Mouse (Mus musculus) CH12.LX (cell line): ENCODE measurements at regions not wholly inside any gene's neighbourhood (a gene's known extent, or its start where the extent isn't known, plus 50 kb on each side); places are given as distances from the start of the nearest gene placed in this dataset.

Experiments
- DNase-seq: peaks from one replicate; pipeline ENCODE4 v3.0.0-alpha.2; 2013; ENCODE audit errors: extremely low read depth
- H3K27ac ChIP-seq: 2 replicates; pipeline ENCODE4 v1.5.1; 2012; ENCODE audit warnings: low read depth, mild to moderate bottlenecking, control low read depth, moderate library complexity; ENCODE audit not compliant: insufficient read depth
- H3K27me3 ChIP-seq: replicated peaks from 2 replicates; pipeline ENCODE3; 2012; ENCODE audit warnings: inconsistent platforms
- H3K36me3 ChIP-seq, 2 experiments: replicated peaks in 1 of 2; 2 replicates each; pipeline versions ENCODE3 to v1.6.1; 2012; ENCODE audit warnings: inconsistent platforms in 1 of 2, low read length in 1 of 2, mild to moderate bottlenecking in 1 of 2, mixed read lengths in 1 of 2, moderate library complexity in 1 of 2; ENCODE audit not compliant: control insufficient read depth in 1 of 2, insufficient read depth in 1 of 2
- H3K4me1 ChIP-seq, 2 experiments: 2 replicates each; pipeline ENCODE4 v1.6.1; 2012; ENCODE audit warnings: inconsistent platforms in 1 of 2, moderate library complexity in 1 of 2; ENCODE audit not compliant: insufficient read depth in 2 of 2, control insufficient read depth in 1 of 2
- H3K4me2 ChIP-seq: 2 replicates; pipeline ENCODE4 v1.6.1; 2012; ENCODE audit warnings: low read depth, mild to moderate bottlenecking, control low read depth; ENCODE audit not compliant: poor library complexity, insufficient read depth, severe bottlenecking
- H3K4me3 ChIP-seq, 3 experiments: fragments of 150-350 bp in 1 of 3; sonication (generic) in 1 of 3; replicated peaks in 1 of 3; 2 replicates each; pipeline versions ENCODE3 to v1.5.1; 2011 to 2012; ENCODE audit warnings: low read depth in 2 of 3, low read length in 2 of 3, mild to moderate bottlenecking in 2 of 3, moderate library complexity in 2 of 3, control low read depth in 1 of 3, improper control_type of control experiment in 1 of 3, inconsistent platforms in 1 of 3, mixed read lengths in 1 of 3; ENCODE audit not compliant: poor library complexity in 1 of 3
- H3K79me2 ChIP-seq: replicated peaks from 2 replicates; pipeline ENCODE4 v1.6.1; 2012; ENCODE audit warnings: mild to moderate bottlenecking, moderate library complexity; ENCODE audit not compliant: control insufficient read depth, poor library complexity, insufficient read depth, severe bottlenecking; ENCODE audit errors: extremely low read depth
- H3K9ac ChIP-seq: 2 replicates; pipeline ENCODE4 v1.6.1; 2012; ENCODE audit warnings: low read depth, mild to moderate bottlenecking, control low read depth, moderate library complexity; ENCODE audit not compliant: insufficient read depth
- H3K9me3 ChIP-seq: replicated peaks from 2 replicates; pipeline ENCODE3; 2012; ENCODE audit warnings: low read length, inconsistent platforms, mixed read lengths
- BHLHE40 ChIP-seq: IDR thresholded peaks from 2 replicates; pipeline ENCODE4 v1.6.1; 2011; ENCODE audit warnings: mild to moderate bottlenecking, low read depth, low read length, improper control_type of control experiment
- CHD1 ChIP-seq: IDR thresholded peaks from 2 replicates; pipeline ENCODE4 v1.6.1; 2012; ENCODE audit warnings: low read depth, low read length, improper control_type of control experiment, inconsistent platforms
- CHD2 ChIP-seq: IDR thresholded peaks from 2 replicates; pipeline ENCODE4 v1.6.1; 2011; ENCODE audit warnings: low read length, improper control_type of control experiment
- CTCF ChIP-seq, 2 experiments: IDR thresholded peaks in 1 of 2; conservative IDR thresholded peaks in 1 of 2; 2 replicates each; pipeline ENCODE4 v1.5.1; 2011 to 2012; ENCODE audit warnings: low read depth in 2 of 2, low read length in 2 of 2, improper control_type of control experiment in 1 of 2, inconsistent platforms in 1 of 2, mild to moderate bottlenecking in 1 of 2, moderate library complexity in 1 of 2
- E2F4 ChIP-seq: IDR thresholded peaks from 2 replicates; pipeline ENCODE4 v1.6.1; 2011; ENCODE audit warnings: low read depth, low read length, improper control_type of control experiment; ENCODE audit not compliant: insufficient replicate concordance
- ELF1 ChIP-seq: IDR thresholded peaks from 2 replicates; pipeline ENCODE4 v1.6.1; 2014; ENCODE audit warnings: low read depth, mild to moderate bottlenecking, inconsistent platforms, low read length, improper control_type of control experiment
- EP300 ChIP-seq: IDR thresholded peaks from 2 replicates; pipeline ENCODE4 v1.6.1; 2011; ENCODE audit warnings: low read length, improper control_type of control experiment
- ETS1 ChIP-seq: conservative IDR thresholded peaks from 2 replicates; pipeline ENCODE4 v1.6.1; 2012; ENCODE audit warnings: low read depth, mild to moderate bottlenecking, inconsistent platforms, low read length, improper control_type of control experiment, moderate library complexity
- GABPA ChIP-seq: IDR thresholded peaks from 2 replicates; pipeline ENCODE4 v1.6.1; 2012; ENCODE audit warnings: low read depth, low read length, improper control_type of control experiment, inconsistent platforms; ENCODE audit not compliant: insufficient replicate concordance
- HCFC1 ChIP-seq: IDR thresholded peaks from 2 replicates; pipeline ENCODE4 v1.6.1; 2012; ENCODE audit warnings: low read depth, mild to moderate bottlenecking, inconsistent platforms, low read length, improper control_type of control experiment
- IRF4 ChIP-seq: IDR thresholded peaks from 2 replicates; pipeline ENCODE4 v1.6.1; 2014; ENCODE audit warnings: low read depth, mild to moderate bottlenecking, inconsistent platforms, low read length, improper control_type of control experiment
- JUND ChIP-seq: conservative IDR thresholded peaks from 2 replicates; pipeline ENCODE4 v1.6.1; 2011; ENCODE audit warnings: low read depth, low read length, improper control_type of control experiment
- KAT2A ChIP-seq: IDR thresholded peaks from 2 replicates; pipeline ENCODE4 v1.6.1; 2012; ENCODE audit warnings: low read length, improper control_type of control experiment, inconsistent platforms; ENCODE audit not compliant: insufficient replicate concordance
- MAX ChIP-seq: IDR thresholded peaks from 2 replicates; pipeline ENCODE4 v1.6.1; 2011; ENCODE audit warnings: low read length, improper control_type of control experiment
- MAZ ChIP-seq: IDR thresholded peaks from 2 replicates; pipeline ENCODE4 v1.6.1; 2012; ENCODE audit warnings: low read depth, mild to moderate bottlenecking, inconsistent platforms, low read length, improper control_type of control experiment, moderate library complexity
- MXI1 ChIP-seq: IDR thresholded peaks from 2 replicates; pipeline ENCODE4 v1.6.1; 2011; ENCODE audit warnings: mild to moderate bottlenecking, low read depth, low read length, improper control_type of control experiment
- MYC ChIP-seq: IDR thresholded peaks from 2 replicates; pipeline ENCODE4 v1.6.1; 2011; ENCODE audit warnings: low read depth, mild to moderate bottlenecking, improper control_type of control experiment, low read length
- NRF1 ChIP-seq: IDR thresholded peaks from 2 replicates; pipeline ENCODE4 v1.6.1; 2014; ENCODE audit warnings: low read depth, mild to moderate bottlenecking, inconsistent platforms, low read length, improper control_type of control experiment, moderate library complexity
- PAX5 ChIP-seq: IDR thresholded peaks from 2 replicates; pipeline ENCODE4 v1.6.1; 2012; ENCODE audit warnings: low read length, inconsistent platforms, mixed read lengths
- RCOR1 ChIP-seq: conservative IDR thresholded peaks from 2 replicates; pipeline ENCODE4 v1.6.1; 2012; ENCODE audit warnings: low read depth, mild to moderate bottlenecking, inconsistent platforms, low read length, improper control_type of control experiment
- SIN3A ChIP-seq: IDR thresholded peaks from 2 replicates; pipeline ENCODE4 v1.6.1; 2012; ENCODE audit warnings: low read length, improper control_type of control experiment, inconsistent platforms
- UBTF ChIP-seq: IDR thresholded peaks from 2 replicates; pipeline ENCODE4 v1.6.1; 2012; ENCODE audit warnings: low read depth, mild to moderate bottlenecking, inconsistent platforms, low read length, improper control_type of control experiment, moderate library complexity
- USF1 ChIP-seq: IDR thresholded peaks from 2 replicates; pipeline ENCODE4 v1.6.1; 2014; ENCODE audit warnings: low read depth, mild to moderate bottlenecking, inconsistent platforms, low read length, improper control_type of control experiment
- USF2 ChIP-seq: conservative IDR thresholded peaks from 2 replicates; pipeline ENCODE4 v1.6.1; 2011; ENCODE audit warnings: low read depth, low read length, improper control_type of control experiment
- ZKSCAN1 ChIP-seq: IDR thresholded peaks from 2 replicates; pipeline ENCODE4 v1.6.1; 2012; ENCODE audit warnings: low read depth, inconsistent platforms, low read length, improper control_type of control experiment, borderline replicate concordance
- ZMIZ1 ChIP-seq: IDR thresholded peaks from 2 replicates; pipeline ENCODE4 v1.6.1; 2012; ENCODE audit warnings: low read depth, mild to moderate bottlenecking, inconsistent platforms, low read length, improper control_type of control experiment
- dilution Hi-C: fragments of 300-500 bp; cut with MboI; formaldehyde crosslinking; loops from 2 replicates; pipeline ENCODE4 v1.14.3; 2020; ENCODE audit warnings: low sequenced_read_pairs; ENCODE audit not compliant: extremely low pct_unique_long_range_greater_than_20kb, extremely low pct_ligation_motif_present
- in situ Hi-C: fragments of 300-500 bp; cut with MboI; formaldehyde crosslinking; loops from 3 replicates; pipeline ENCODE4 v1.14.3; 2019; ENCODE audit warnings: low sequenced_read_pairs, low pct_ligation_motif_present, low pct_unique_long_range_greater_than_20kb, mixed read lengths

GRCm38 (mm10) chr12:51058104-51058503 is 289.8 kb upstream of the G2e3 start:
- DNase-seq, result no peak
- in situ Hi-C loops (no loop called here), dilution Hi-C loops (no loop called here)
- Histone ChIP-seq H3K27ac (no peak overlapping the region), H3K9me3 (peaks cover 32% of the 10 kb centered on the region), H3K4me2 (no peak overlapping the region), H3K27me3 (no peaks in the 10 kb centered on the region), H3K4me3 (no peak overlapping the region), H3K79me2 (no peaks in the 10 kb centered on the region), H3K9ac (no peak overlapping the region), H3K4me1 (no peaks in the 10 kb centered on the region), H3K36me3 (no peaks in the 10 kb centered on the region)
- TF ChIP-seq HCFC1 (no peak), RCOR1 (no peak), JUND (no peak), CHD2 (no peak), NRF1 (no peak), USF2 (no peak), GABPA (no peak), KAT2A (no peak), MAX (no peak), CTCF (conservative IDR thresholded peaks at IDR 0.05 in 1 of 2, IDR thresholded peaks at IDR 0.05 in 1 of 2; ENCODE audit: low read depth in 2 of 2, low read length in 2 of 2) (no peak), ETS1 (no peak), ELF1 (no peak), ZMIZ1 (no peak)

- DNase-seq, result no peak
- dilution Hi-C loops (no loop called here), in situ Hi-C loops (no loop called here)
- Histone ChIP-seq H3K9me3 (peaks cover 57% of the 10 kb centered on the region), H3K27me3 (no peaks in the 10 kb centered on the region), H3K79me2 (no peaks in the 10 kb centered on the region), H3K27ac (no peak overlapping the region), H3K4me3 (no peak overlapping the region), H3K36me3 (no peaks in the 10 kb centered on the region), H3K4me1 (no peaks in the 10 kb centered on the region), H3K9ac (no peak overlapping the region), H3K4me2 (no peak overlapping the region)
- TF ChIP-seq UBTF (no peak), KAT2A (no peak), ZKSCAN1 (no peak), ZMIZ1 (no peak), NRF1 (no peak), ELF1 (no peak), MAX (no peak), USF1 (no peak), E2F4 (no peak), MXI1 (no peak), MYC (no peak), PAX5 (no peak), EP300 (no peak), MAZ (no peak), IRF4 (no peak), CHD1 (no peak), BHLHE40 (no peak), SIN3A (no peak)
Measured at GRCm38 (mm10) chr12:51047116-51047515, 300.7 kb upstream of the G2e3 start.
